Mouse (Mus musculus): ENCODE results near the gene Foxj3. TPM values are rescaled to one million over a fixed set of nuclear protein-coding genes. Genes with fewer than 3 reads are reported as not detected.

Foxj3 gene
- total and polyA plus RNA-seq, 2 experiments from 2014 or later: 26.4 to 39.1 TPM

DNA sequence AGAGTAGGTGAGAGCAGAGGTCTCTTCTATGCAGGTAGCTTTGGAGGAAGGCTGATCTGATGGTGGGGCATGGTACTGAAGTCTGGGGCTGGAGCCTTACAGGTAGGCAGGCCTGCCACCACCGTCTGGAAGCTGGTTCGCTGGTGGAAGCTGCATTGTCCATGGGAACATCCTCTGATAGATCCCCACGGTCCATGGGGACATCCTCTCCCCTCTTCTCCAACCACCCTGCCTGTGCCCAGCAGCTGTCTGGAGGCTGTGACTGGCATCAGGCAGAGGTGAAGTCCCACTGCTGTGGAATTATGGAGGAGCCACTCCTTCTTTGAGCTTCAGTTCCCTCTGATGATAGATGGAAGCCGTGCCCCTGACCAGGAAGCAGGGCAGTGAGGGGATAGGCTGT, 131.8 kb downstream of the Foxj3 start:
- Histone ChIP-seq H3K27me3 (ENCODE audit: insufficient read depth, low read length) (no peaks in the 10 kb centered on the region), H3K36me3 (ENCODE audit: insufficient read depth, low read length) (no peaks in the 10 kb centered on the region), H3K9me3 (ENCODE audit: low read length) (no peaks in the 10 kb centered on the region), H3K9ac (replicated peaks; ENCODE audit: low read length, poor library complexity, severe bottlenecking) (no peak overlapping the region), H3K4me2 (ENCODE audit: low read depth, low read length, poor library complexity, severe bottlenecking) (no peak overlapping the region), H3K4me1 (ENCODE audit: insufficient read depth, low read length) (no peaks in the 10 kb centered on the region; the same call in 1 of the 2 replicates), H3K27ac (ENCODE audit: low read depth, low read length) (no peak overlapping the region), H3K4me3 (ENCODE audit: low read depth, low read length) (no peak overlapping the region)
- ATAC-seq (ENCODE audit: low FRiP score) (no peak), DNase-seq (ENCODE audit: low spot score) (no peak)
- TF ChIP-seq CTCF (IDR thresholded peaks at IDR 0.05): no peak
- WGBS: 76% methylated on average over 4 of the region's 4 CpGs

DNA sequence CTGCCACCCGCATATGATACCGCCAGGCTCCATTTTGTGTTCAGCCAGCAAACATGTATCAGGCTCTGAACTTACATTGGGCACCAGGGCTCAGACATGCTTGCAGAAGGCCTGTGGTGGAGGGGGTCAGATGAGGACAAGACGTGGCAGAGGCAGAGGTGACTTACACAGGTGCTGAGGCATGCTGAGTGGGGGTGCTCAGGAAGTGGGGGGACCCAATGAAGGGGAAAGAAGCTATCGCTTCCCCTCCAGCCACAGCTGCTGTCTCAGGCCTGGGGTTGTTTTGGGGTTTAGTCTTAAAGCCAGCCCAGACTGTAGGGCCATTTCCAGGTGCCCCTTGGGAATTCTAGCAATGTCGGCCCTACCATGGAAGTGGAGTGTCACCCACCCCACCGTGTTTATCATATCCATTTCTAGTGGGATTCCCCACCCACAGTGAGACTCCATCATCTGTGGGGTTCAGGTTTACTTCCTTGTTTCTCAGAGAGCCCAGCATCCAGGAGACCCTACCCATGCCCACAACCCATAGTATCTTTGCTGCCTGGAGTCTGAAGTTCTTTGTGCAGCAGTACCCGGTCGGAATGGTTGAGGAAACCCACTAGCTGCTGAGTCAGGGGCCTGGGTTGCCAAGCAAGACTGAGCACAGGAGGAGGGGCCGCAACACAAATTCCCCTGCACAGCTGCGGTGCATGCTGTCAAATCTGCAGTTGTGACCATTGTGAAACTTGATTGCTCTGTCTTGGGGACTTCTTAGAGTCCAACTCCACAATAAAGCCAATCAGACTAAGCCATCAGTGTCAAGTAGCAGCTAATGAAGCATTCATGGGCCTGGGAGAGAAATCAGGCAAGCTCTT, 132.8 kb downstream of the Foxj3 start:
- no peaks in the 10 kb centered on the region for H3K9me3 ChIP-seq (ENCODE audit: low read length)
- TF ChIP-seq CTCF (IDR thresholded peaks at IDR 0.05): no peak
- H3K27ac ChIP-seq (ENCODE audit: low read depth, low read length): no peak overlapping the region
- H3K27me3 ChIP-seq (ENCODE audit: insufficient read depth, low read length): no peaks in the 10 kb centered on the region
- no peak overlapping the region for H3K4me2 ChIP-seq (ENCODE audit: low read depth, low read length, poor library complexity, severe bottlenecking)
- H3K9ac ChIP-seq (replicated peaks; ENCODE audit: low read length, poor library complexity, severe bottlenecking): no peak overlapping the region
- no peak overlapping the region for H3K4me3 ChIP-seq (ENCODE audit: low read depth, low read length)
- H3K36me3 ChIP-seq (ENCODE audit: insufficient read depth, low read length): no peaks in the 10 kb centered on the region
- no peak for ATAC-seq (ENCODE audit: low FRiP score)
- no peaks in the 10 kb centered on the region; the same call in 1 of the 2 replicates for H3K4me1 ChIP-seq (ENCODE audit: insufficient read depth, low read length)
- no peak for DNase-seq (ENCODE audit: low spot score)
- 57% methylated on average over 10 of the region's 10 CpGs for WGBS

DNA sequence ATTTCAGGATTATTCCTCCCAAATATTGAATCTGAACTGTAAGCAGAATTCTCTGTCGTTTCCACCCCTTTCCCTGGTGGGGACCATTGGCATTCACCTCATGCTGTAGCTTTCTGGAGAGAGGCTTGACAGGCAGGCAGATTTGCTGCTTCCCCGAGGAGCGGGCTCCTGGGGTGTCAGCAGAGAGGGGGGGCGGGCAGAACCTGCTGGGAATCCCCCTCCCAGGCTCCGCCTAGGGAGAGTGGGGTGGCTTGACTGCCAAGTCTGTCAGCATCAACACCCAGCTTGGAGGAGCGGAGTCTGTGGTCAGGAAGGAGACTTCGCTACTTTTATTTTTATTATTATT, 133.4 kb downstream of the Foxj3 start:
- Histone ChIP-seq H3K9ac (replicated peaks; ENCODE audit: low read length, poor library complexity, severe bottlenecking) (no peak overlapping the region), H3K36me3 (ENCODE audit: insufficient read depth, low read length) (no peaks in the 10 kb centered on the region), H3K4me2 (ENCODE audit: low read depth, low read length, poor library complexity, severe bottlenecking) (no peak overlapping the region), H3K27me3 (ENCODE audit: insufficient read depth, low read length) (no peaks in the 10 kb centered on the region), H3K27ac (ENCODE audit: low read depth, low read length) (no peak overlapping the region), H3K4me3 (ENCODE audit: low read depth, low read length) (no peak overlapping the region), H3K9me3 (ENCODE audit: low read length) (no peaks in the 10 kb centered on the region), H3K4me1 (ENCODE audit: insufficient read depth, low read length) (no peaks in the 10 kb centered on the region; the same call in 1 of the 2 replicates)
- no peak for TF ChIP-seq CTCF (IDR thresholded peaks at IDR 0.05)
- no peak for ATAC-seq (ENCODE audit: low FRiP score)
- no peak for DNase-seq (ENCODE audit: low spot score)
- 28% methylated on average over 7 of the region's 7 CpGs for WGBS

- Histone ChIP-seq H3K9me3 (ENCODE audit: low read length) (no peaks in the 10 kb centered on the region), H3K9ac (replicated peaks; ENCODE audit: low read length, poor library complexity, severe bottlenecking) (no peak overlapping the region), H3K4me3 (ENCODE audit: low read depth, low read length) (no peak overlapping the region), H3K4me2 (ENCODE audit: low read depth, low read length, poor library complexity, severe bottlenecking) (no peak overlapping the region), H3K27me3 (ENCODE audit: insufficient read depth, low read length) (no peaks in the 10 kb centered on the region), H3K4me1 (ENCODE audit: insufficient read depth, low read length) (no peaks in the 10 kb centered on the region; the same call in 1 of the 2 replicates), H3K27ac (ENCODE audit: low read depth, low read length) (no peak overlapping the region), H3K36me3 (ENCODE audit: insufficient read depth, low read length) (no peaks in the 10 kb centered on the region)
- no peak for DNase-seq (ENCODE audit: low spot score)
- no peak for ATAC-seq (ENCODE audit: low FRiP score)
- WGBS: 75% methylated on average over 6 of the region's 6 CpGs
- TF ChIP-seq CTCF (IDR thresholded peaks at IDR 0.05): no peak
Measured at GRCm38 (mm10) chr4:119670736-119671135, 133.9 kb downstream of the Foxj3 start.

DNA sequence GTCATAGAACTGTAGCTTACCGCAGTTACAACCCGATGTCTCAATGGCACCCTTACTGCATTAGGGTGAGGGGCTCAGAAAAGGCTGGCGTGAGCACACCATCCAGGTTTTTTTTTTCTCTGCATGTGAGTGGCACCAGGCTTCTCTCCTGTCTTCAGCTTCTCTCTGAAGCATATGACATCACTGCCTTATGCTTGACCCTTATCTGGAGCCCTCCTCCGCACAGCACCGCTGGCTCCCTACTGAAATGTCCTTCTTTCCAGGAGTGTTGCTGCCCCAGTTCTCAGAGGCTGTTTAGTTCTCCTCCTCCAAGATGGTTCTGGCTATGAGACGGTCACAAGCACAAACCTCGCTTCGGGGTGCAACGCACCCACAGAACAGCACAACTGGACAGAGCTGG, 134.4 kb downstream of the Foxj3 start:
- DNase-seq (ENCODE audit: low spot score) (no peak), ATAC-seq (ENCODE audit: low FRiP score) (no peak)
- Histone ChIP-seq H3K27me3 (ENCODE audit: insufficient read depth, low read length) (no peaks in the 10 kb centered on the region), H3K9me3 (ENCODE audit: low read length) (no peaks in the 10 kb centered on the region), H3K4me3 (ENCODE audit: low read depth, low read length) (no peak overlapping the region), H3K9ac (replicated peaks; ENCODE audit: low read length, poor library complexity, severe bottlenecking) (no peak overlapping the region), H3K4me1 (ENCODE audit: insufficient read depth, low read length) (no peaks in the 10 kb centered on the region; the same call in 1 of the 2 replicates), H3K27ac (ENCODE audit: low read depth, low read length) (no peak overlapping the region), H3K36me3 (ENCODE audit: insufficient read depth, low read length) (no peaks in the 10 kb centered on the region), H3K4me2 (ENCODE audit: low read depth, low read length, poor library complexity, severe bottlenecking) (no peak overlapping the region)
- no peak for TF ChIP-seq CTCF (IDR thresholded peaks at IDR 0.05)
- 94% methylated on average over 9 of the region's 9 CpGs for WGBS

DNA sequence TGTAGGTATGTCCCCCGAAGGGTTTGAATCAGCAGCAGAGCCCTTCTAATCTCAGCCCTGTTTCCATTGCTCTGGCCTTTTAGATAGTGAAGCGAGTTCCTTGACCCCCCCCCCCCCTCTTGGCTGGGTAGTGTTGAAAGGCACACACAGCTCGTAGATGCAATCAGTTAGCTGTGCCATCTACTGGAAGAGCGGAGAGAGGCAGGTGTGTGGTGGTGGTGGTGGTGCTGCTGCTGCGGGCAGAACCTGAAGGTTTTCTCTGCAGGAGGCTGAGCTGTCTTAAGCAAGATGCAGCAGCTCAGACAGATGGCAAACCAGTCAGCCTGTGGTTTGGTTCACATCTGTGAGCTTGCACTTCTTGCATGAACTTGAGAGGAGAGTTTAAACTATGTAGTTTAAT, 135.9 kb downstream of the Foxj3 start:
- no peaks in the 10 kb centered on the region; the same call in 1 of the 2 replicates for H3K4me1 ChIP-seq (ENCODE audit: insufficient read depth, low read length)
- no peaks in the 10 kb centered on the region for H3K36me3 ChIP-seq (ENCODE audit: insufficient read depth, low read length)
- peak; percentile 63 for TF ChIP-seq CTCF (IDR thresholded peaks at IDR 0.05)
- DNase-seq (ENCODE audit: low spot score): peak; percentile 49
- H3K27me3 ChIP-seq (ENCODE audit: insufficient read depth, low read length): no peaks in the 10 kb centered on the region
- no peak overlapping the region for H3K4me2 ChIP-seq (ENCODE audit: low read depth, low read length, poor library complexity, severe bottlenecking)
- no peaks in the 10 kb centered on the region for H3K9me3 ChIP-seq (ENCODE audit: low read length)
- no peak overlapping the region for H3K4me3 ChIP-seq (ENCODE audit: low read depth, low read length)
- H3K27ac ChIP-seq (ENCODE audit: low read depth, low read length): no peak overlapping the region
- WGBS: 37% methylated on average over 5 of the region's 5 CpGs
- H3K9ac ChIP-seq (replicated peaks; ENCODE audit: low read length, poor library complexity, severe bottlenecking): no peak overlapping the region
- ATAC-seq (ENCODE audit: low FRiP score): no peak; the same call in 1 of the 2 replicates

Other genes with a start within 250 kb of the Foxj3 start
- 678 and 724 TPM in 2 replicates for gene Ybx1, start 242.4 kb upstream of the Foxj3 start, total RNA-seq (2014; rRNA removed)
- 971 and 1,006 TPM in 2 replicates for gene Ybx1, start 242.4 kb upstream of the Foxj3 start, polyA plus RNA-seq (2015; fragmentation: Nextera tagmentation; extraction: Ambion mirVana)
- gene Ppih, start 216.5 kb upstream of the Foxj3 start, total RNA-seq (2014; rRNA removed): 22.8 and 30.3 TPM in 2 replicates
- gene Ppih, start 216.5 kb upstream of the Foxj3 start, polyA plus RNA-seq (2015; fragmentation: Nextera tagmentation; extraction: Ambion mirVana): 42.7 and 44.3 TPM in 2 replicates
- 9.6 and 11.9 TPM in 2 replicates for gene Ccdc30, start 121.5 kb upstream of the Foxj3 start, total RNA-seq (2014; rRNA removed)
- 24.1 and 24.2 TPM in 2 replicates for gene Ccdc30, start 121.5 kb upstream of the Foxj3 start, polyA plus RNA-seq (2015; fragmentation: Nextera tagmentation; extraction: Ambion mirVana)
- gene Ppcs, start 114.6 kb upstream of the Foxj3 start, total RNA-seq (2014; rRNA removed): 14.7 and 19.2 TPM in 2 replicates
- gene Ppcs, start 114.6 kb upstream of the Foxj3 start, polyA plus RNA-seq (2015; fragmentation: Nextera tagmentation; extraction: Ambion mirVana): 23.4 and 26.4 TPM in 2 replicates
- 0.16 TPM in 1 of 2 replicates, not detected in the other for gene Zmynd12, start 114.2 kb upstream of the Foxj3 start, total RNA-seq (2014; rRNA removed)
- 0.44 and 0.64 TPM in 2 replicates for gene Zmynd12, start 114.2 kb upstream of the Foxj3 start, polyA plus RNA-seq (2015; fragmentation: Nextera tagmentation; extraction: Ambion mirVana)
- 37.1 and 45.3 TPM in 2 replicates for gene Rimkla, start 44.4 kb upstream of the Foxj3 start, total RNA-seq (2014; rRNA removed)
- 25.3 and 25.8 TPM in 2 replicates for gene Rimkla, start 44.4 kb upstream of the Foxj3 start, polyA plus RNA-seq (2015; fragmentation: Nextera tagmentation; extraction: Ambion mirVana)
- 19.0 and 27.4 TPM in 2 replicates for gene Frg2f1, start 2.5 kb downstream of the Foxj3 start, total RNA-seq (2014; rRNA removed)
- 15.9 and 16.1 TPM in 2 replicates for gene Frg2f1, start 2.5 kb downstream of the Foxj3 start, polyA plus RNA-seq (2015; fragmentation: Nextera tagmentation; extraction: Ambion mirVana)
- not detected in 2 replicates for gene Guca2a, start 100.7 kb downstream of the Foxj3 start, total RNA-seq (2014; rRNA removed)
- gene Guca2a, start 100.7 kb downstream of the Foxj3 start, polyA plus RNA-seq (2015; fragmentation: Nextera tagmentation; extraction: Ambion mirVana): not detected in 2 replicates
- not detected in 2 replicates for gene Guca2b, start 122.0 kb downstream of the Foxj3 start, total RNA-seq (2014; rRNA removed)
- not detected in 2 replicates for gene Guca2b, start 122.0 kb downstream of the Foxj3 start, polyA plus RNA-seq (2015; fragmentation: Nextera tagmentation; extraction: Ambion mirVana)
- 18.3 and 19.3 TPM in 2 replicates for gene Hivep3, start 196.8 kb downstream of the Foxj3 start, total RNA-seq (2014; rRNA removed)
- gene Hivep3, start 196.8 kb downstream of the Foxj3 start, polyA plus RNA-seq (2015; fragmentation: Nextera tagmentation; extraction: Ambion mirVana): 14.3 and 16.5 TPM in 2 replicates

Data from midbrain, postnatal 0 days (tissue).